Mouse (Mus musculus): Measurements from ENCODE around the gene Pno1. TPM values are rescaled to one million over a fixed set of nuclear protein-coding genes. Genes with fewer than 3 reads are reported as not detected.
A peak's percentile ranks its signal among the peaks of the same experiment; 100 is the strongest.

The Pno1 gene
- polyA plus RNA-seq, 1 experiment = 1.7 TPM

DNA sequence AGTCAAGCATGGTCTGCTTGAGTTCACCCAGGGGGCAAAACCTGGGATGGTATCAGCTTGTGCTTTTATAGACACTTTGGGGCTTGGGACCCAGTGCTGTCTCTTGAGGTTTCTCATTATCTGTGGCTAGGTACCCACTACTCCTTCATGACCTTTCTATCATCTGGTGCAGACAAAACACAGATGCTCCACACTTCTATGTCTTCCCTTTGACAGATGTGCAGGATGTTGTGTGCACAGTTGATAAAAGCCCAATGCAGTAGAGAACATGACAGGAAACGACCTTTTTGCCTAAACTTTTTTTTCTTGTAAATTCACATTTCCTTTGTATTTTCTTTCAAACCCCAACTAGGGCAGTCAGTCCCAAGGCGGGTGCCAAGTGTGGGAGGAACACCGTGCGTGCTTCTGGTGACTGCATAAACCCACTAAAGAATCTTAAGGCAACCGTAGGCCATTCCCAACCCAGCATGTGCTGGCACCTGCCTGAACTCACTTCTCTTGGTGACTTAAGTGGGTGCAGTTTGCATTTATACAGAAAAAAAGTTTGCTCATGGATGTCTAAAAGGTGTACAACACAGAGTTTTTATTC lies 25.2 kb upstream of the Pno1 start:
- TF ChIP-seq POLR2A (IDR thresholded peaks at IDR 0.05; ENCODE audit: low read depth, low read length) = no peak
- TF ChIP-seq CTCF (IDR thresholded peaks at IDR 0.05; ENCODE audit: extremely low read depth, insufficient read depth, insufficient read length, insufficient replicate concordance) = no peak
- Histone ChIP-seq H3K27me3 (ENCODE audit: control insufficient read depth, insufficient read depth, low read length) (no peaks in the 10 kb centered on the region), H3K4me1 (ENCODE audit: control insufficient read depth, insufficient read depth, insufficient read length) (no peaks in the 10 kb centered on the region), H3K4me3 (ENCODE audit: extremely low read depth, insufficient read depth, insufficient read length) (no peak overlapping the region), H3K27ac (ENCODE audit: insufficient read depth, low read length) (peak overlapping the region; percentile 23; the same call in 1 of the 2 replicates), H3K36me3 (ENCODE audit: control insufficient read depth, insufficient read depth, low read length) (peaks cover 9% of the 10 kb centered on the region)
- WGBS = 33% methylated on average over 5 of the region's 5 CpGs
- DNase-seq (ENCODE audit: low read depth in 1 of 2, low spot score in 2 of 2) = no peak

DNA sequence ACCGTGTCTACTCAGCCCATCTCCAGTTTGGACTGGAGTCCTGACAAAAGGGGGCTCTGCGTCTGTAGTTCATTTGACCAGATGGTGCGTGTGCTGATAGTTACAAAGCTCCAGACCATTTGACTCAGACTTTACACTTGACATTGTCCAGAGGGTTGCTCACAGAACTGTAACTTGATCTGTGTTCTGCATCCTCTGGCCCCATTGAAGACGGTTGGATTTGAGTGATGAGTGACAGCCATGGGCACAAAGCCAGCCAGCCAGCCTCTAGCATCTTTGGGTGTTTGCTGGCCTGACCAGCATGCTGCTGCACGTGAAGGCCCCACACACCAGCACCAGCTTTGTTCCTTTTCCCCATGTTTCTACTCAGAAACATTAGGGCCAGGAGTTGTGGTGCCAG lies 21.4 kb upstream of the Pno1 start:
- Histone ChIP-seq H3K27me3 (ENCODE audit: control insufficient read depth, insufficient read depth, low read length) (no peaks in the 10 kb centered on the region), H3K4me1 (ENCODE audit: control insufficient read depth, insufficient read depth, insufficient read length) (no peaks in the 10 kb centered on the region), H3K4me3 (ENCODE audit: extremely low read depth, insufficient read depth, insufficient read length) (no peak overlapping the region), H3K36me3 (ENCODE audit: control insufficient read depth, insufficient read depth, low read length) (peaks cover 15% of the 10 kb centered on the region), H3K27ac (ENCODE audit: insufficient read depth, low read length) (no peak overlapping the region)
- TF ChIP-seq CTCF (IDR thresholded peaks at IDR 0.05; ENCODE audit: extremely low read depth, insufficient read depth, insufficient read length, insufficient replicate concordance) (no peak), POLR2A (IDR thresholded peaks at IDR 0.05; ENCODE audit: low read depth, low read length) (no peak)
- no peak for DNase-seq (ENCODE audit: low read depth in 1 of 2, low spot score in 2 of 2)
- WGBS = 93% methylated on average over 5 of the region's 5 CpGs

DNA sequence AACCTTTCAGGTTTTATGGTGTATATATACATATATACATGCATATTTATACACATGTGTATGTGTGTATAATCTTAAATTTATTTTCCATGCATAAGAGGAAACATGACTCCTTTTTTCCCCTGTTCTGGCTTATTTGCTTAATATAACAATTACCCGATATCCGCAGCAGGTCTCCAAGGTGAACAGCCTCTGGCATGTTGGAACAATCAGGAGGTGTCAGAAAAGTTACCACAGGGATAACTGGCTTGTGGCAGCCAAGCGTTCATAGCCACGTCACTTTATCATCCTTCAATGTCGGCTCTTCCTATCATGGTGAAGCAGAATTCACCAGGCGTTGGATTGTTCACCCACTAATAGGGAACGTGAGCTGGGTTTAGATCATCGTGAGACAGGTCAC lies 9.8 kb upstream of the Pno1 start:
- H3K36me3 ChIP-seq (ENCODE audit: control insufficient read depth, insufficient read depth, low read length) = no peaks in the 10 kb centered on the region; the same call in 1 of the 2 replicates
- no peak overlapping the region for H3K27ac ChIP-seq (ENCODE audit: insufficient read depth, low read length)
- H3K27me3 ChIP-seq (ENCODE audit: control insufficient read depth, insufficient read depth, low read length) = no peaks in the 10 kb centered on the region
- H3K4me3 ChIP-seq (ENCODE audit: extremely low read depth, insufficient read depth, insufficient read length) = no peak overlapping the region
- 95% methylated on average over 8 of the region's 8 CpGs for WGBS
- no peaks in the 10 kb centered on the region for H3K4me1 ChIP-seq (ENCODE audit: control insufficient read depth, insufficient read depth, insufficient read length)
- no peak for DNase-seq (ENCODE audit: low read depth in 1 of 2, low spot score in 2 of 2)
- TF ChIP-seq CTCF (IDR thresholded peaks at IDR 0.05; ENCODE audit: extremely low read depth, insufficient read depth, insufficient read length, insufficient replicate concordance) = no peak
- no peak for TF ChIP-seq POLR2A (IDR thresholded peaks at IDR 0.05; ENCODE audit: low read depth, low read length)

DNA sequence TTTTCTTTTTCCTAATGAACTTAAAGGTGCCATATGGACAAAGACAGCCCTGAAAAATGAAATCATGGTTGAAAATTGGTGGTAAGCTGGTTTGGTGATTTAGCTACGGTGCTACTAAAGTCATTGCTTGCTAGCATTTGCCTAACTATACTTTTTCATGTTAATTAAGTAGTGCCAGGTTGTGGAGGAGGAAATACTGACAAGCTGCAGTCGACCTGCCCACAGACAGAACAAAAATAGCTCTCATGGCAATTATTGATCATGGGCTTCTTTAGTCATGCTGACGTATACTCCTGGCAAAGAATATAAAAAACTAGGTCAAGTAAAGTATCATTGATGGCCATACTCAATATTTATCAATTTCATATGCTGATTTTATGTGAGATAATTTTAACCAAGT lies 4.1 kb upstream of the Pno1 start:
- H3K4me1 ChIP-seq (ENCODE audit: control insufficient read depth, insufficient read depth, insufficient read length) = no peaks in the 10 kb centered on the region; the same call in none of the 2 replicates
- WGBS = 75% methylated on average over 3 of the region's 3 CpGs
- DNase-seq (ENCODE audit: low read depth in 1 of 2, low spot score in 2 of 2) = no peak
- no peaks in the 10 kb centered on the region for H3K27me3 ChIP-seq (ENCODE audit: control insufficient read depth, insufficient read depth, low read length)
- no peaks in the 10 kb centered on the region for H3K36me3 ChIP-seq (ENCODE audit: control insufficient read depth, insufficient read depth, low read length)
- no peak overlapping the region for H3K27ac ChIP-seq (ENCODE audit: insufficient read depth, low read length)
- no peak overlapping the region for H3K4me3 ChIP-seq (ENCODE audit: extremely low read depth, insufficient read depth, insufficient read length)
- TF ChIP-seq POLR2A (IDR thresholded peaks at IDR 0.05; ENCODE audit: low read depth, low read length) = no peak
- no peak for TF ChIP-seq CTCF (IDR thresholded peaks at IDR 0.05; ENCODE audit: extremely low read depth, insufficient read depth, insufficient read length, insufficient replicate concordance)

DNA sequence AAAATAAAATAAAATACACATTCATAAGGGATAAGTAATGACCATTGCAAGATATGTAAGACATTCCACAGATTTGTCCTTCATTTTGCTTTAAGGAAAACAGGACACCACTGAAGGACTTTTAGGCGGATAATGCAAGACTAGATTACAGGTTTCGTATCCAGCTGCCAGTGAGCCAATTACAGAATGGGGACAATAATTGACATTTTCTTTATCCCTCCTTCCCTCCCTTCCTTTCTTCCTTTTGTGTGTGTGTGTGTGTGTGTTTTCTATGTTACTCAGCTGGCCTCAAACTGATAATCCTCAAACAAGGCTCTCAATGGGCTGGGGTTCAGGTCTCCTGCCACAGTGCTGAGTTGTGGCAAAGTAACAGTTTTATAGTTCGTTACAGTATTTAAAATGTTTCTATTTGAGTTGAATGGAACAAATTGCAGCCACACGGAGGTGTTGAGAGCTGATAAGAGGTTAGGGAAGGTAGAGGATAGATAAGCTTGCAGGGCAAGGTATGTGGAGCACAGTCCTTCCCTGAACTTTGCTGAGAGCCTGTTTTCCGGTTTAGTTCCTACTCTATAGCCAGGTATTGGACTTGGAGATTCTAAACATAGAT lies 1.6 kb upstream of the Pno1 start:
- 65% methylated on average over 5 of the region's 5 CpGs for WGBS
- Histone ChIP-seq H3K4me1 (ENCODE audit: control insufficient read depth, insufficient read depth, insufficient read length) (no peaks in the 10 kb centered on the region; the same call in none of the 2 replicates), H3K27ac (ENCODE audit: insufficient read depth, low read length) (no peak overlapping the region), H3K27me3 (ENCODE audit: control insufficient read depth, insufficient read depth, low read length) (no peaks in the 10 kb centered on the region), H3K36me3 (ENCODE audit: control insufficient read depth, insufficient read depth, low read length) (no peaks in the 10 kb centered on the region; the same call in 1 of the 2 replicates), H3K4me3 (ENCODE audit: extremely low read depth, insufficient read depth, insufficient read length) (no peak overlapping the region)
- TF ChIP-seq CTCF (IDR thresholded peaks at IDR 0.05; ENCODE audit: extremely low read depth, insufficient read depth, insufficient read length, insufficient replicate concordance) = no peak
- TF ChIP-seq POLR2A (IDR thresholded peaks at IDR 0.05; ENCODE audit: low read depth, low read length) = no peak
- DNase-seq (ENCODE audit: low read depth in 1 of 2, low spot score in 2 of 2) = no peak

DNA sequence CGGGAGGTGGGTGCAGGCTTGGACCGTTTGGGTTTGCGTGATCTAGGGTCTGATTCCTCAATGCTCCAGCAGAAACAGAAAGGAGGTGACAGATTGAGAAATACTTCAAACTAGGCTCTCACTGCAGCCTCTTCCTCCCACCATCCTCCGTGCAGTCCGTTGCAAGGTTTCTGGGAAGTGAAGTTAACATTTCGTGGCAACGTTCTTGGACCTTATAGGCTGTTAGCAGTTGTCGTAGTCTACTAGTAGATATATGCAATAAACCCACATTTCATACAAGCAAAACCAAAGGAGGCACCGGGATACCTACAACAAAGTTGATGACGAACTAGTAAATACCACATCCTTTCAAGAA lies 750 bp upstream of the Pno1 start:
- TF ChIP-seq CTCF (IDR thresholded peaks at IDR 0.05; ENCODE audit: extremely low read depth, insufficient read depth, insufficient read length, insufficient replicate concordance) (no peak), POLR2A (IDR thresholded peaks at IDR 0.05; ENCODE audit: low read depth, low read length) (no peak)
- Histone ChIP-seq H3K36me3 (ENCODE audit: control insufficient read depth, insufficient read depth, low read length) (no peaks in the 10 kb centered on the region; the same call in 1 of the 2 replicates), H3K4me3 (ENCODE audit: extremely low read depth, insufficient read depth, insufficient read length) (peak overlapping the region; percentile 78), H3K27ac (ENCODE audit: insufficient read depth, low read length) (peak overlapping the region; percentile 93), H3K27me3 (ENCODE audit: control insufficient read depth, insufficient read depth, low read length) (no peaks in the 10 kb centered on the region), H3K4me1 (ENCODE audit: control insufficient read depth, insufficient read depth, insufficient read length) (no peaks in the 10 kb centered on the region; the same call in none of the 2 replicates)
- DNase-seq (ENCODE audit: low read depth in 1 of 2, low spot score in 2 of 2) = no peak
- WGBS = under 1% methylated on average over 10 of the region's 10 CpGs

DNA sequence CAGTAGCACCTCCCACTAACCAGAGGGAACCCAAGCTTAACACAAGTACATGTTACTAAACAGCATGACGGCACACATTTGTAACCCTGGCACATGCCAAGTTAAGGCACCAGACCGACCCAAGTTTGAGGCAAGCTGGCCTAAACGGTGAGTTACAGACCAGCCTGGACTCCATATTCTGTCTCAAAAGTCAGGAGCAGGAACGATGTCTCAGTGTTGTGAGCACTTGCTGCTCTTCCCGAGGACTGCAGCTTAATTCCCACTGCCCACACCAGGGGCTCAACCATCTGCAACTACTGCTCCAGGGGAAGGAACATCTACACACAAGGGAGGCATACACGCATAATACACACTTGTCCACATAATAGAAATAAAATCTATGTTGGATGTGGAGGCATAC lies 8.9 kb downstream of the Pno1 start:
- H3K36me3 ChIP-seq (ENCODE audit: control insufficient read depth, insufficient read depth, low read length) = peaks cover 20% of the 10 kb centered on the region
- TF ChIP-seq CTCF (IDR thresholded peaks at IDR 0.05; ENCODE audit: extremely low read depth, insufficient read depth, insufficient read length, insufficient replicate concordance) (no peak), POLR2A (IDR thresholded peaks at IDR 0.05; ENCODE audit: low read depth, low read length) (no peak)

More for the DNA sequence above, 8.9 kb downstream of the Pno1 start:
- DNase-seq (ENCODE audit: low read depth in 1 of 2, low spot score in 2 of 2) = no peak
- Histone ChIP-seq H3K4me3 (ENCODE audit: extremely low read depth, insufficient read depth, insufficient read length) (no peak overlapping the region), H3K27ac (ENCODE audit: insufficient read depth, low read length) (no peak overlapping the region), H3K4me1 (ENCODE audit: control insufficient read depth, insufficient read depth, insufficient read length) (no peaks in the 10 kb centered on the region), H3K27me3 (ENCODE audit: control insufficient read depth, insufficient read depth, low read length) (no peaks in the 10 kb centered on the region)
- WGBS = 92% methylated on average over 6 of the region's 6 CpGs

Data from spleen, adult 2 months (tissue).